Mouse (Mus musculus) thymus, postnatal 14 days (tissue): Measurements from ENCODE around the gene Polr3a.
A peak's percentile ranks its signal among the peaks of the same experiment; 100 is the strongest.
"Not testable (repeated sequence)": the region's sequence is repeated elsewhere in the genome, so short reads cannot be mapped to it uniquely, and the experiment has no call there.

Experiments used
- DNase-seq: peaks from one replicate; pipeline ENCODE4 v3.0.0; 2021

The Polr3a gene

DNA sequence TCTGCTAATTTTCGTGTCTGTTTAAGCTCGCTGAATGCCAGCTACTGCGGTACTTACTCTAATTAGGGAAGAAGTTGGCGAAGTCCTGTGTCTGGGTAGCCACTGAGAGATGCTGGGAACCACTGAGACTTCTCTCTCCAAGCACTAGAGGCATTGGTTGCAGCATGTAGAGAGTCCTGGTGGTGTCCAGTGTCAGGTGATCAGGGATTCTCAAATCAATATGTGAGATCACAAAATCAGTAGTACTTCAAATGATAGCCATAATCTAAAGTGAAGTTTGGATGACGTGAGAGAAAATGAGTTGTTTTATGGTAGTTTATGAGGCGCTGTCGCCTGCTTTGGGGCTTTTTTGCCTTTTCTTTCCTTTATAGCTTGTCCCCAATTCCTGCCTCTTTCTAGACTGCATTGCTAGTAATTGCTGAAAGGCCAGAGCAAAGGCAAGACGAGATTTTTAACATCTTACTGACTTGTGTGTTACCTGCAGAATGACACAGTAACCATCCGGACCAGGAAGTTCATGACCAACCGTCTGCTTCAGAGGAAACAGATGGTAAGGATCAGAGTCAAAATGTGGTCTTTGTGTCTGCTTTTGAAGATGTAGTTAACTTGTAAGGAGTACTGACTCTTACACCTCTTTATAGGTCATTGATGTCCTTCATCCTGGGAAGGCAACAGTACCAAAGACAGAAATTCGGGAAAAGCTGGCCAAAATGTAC lies 4.6 kb upstream of the Polr3a start:
- DNase-seq = no peak

DNA sequence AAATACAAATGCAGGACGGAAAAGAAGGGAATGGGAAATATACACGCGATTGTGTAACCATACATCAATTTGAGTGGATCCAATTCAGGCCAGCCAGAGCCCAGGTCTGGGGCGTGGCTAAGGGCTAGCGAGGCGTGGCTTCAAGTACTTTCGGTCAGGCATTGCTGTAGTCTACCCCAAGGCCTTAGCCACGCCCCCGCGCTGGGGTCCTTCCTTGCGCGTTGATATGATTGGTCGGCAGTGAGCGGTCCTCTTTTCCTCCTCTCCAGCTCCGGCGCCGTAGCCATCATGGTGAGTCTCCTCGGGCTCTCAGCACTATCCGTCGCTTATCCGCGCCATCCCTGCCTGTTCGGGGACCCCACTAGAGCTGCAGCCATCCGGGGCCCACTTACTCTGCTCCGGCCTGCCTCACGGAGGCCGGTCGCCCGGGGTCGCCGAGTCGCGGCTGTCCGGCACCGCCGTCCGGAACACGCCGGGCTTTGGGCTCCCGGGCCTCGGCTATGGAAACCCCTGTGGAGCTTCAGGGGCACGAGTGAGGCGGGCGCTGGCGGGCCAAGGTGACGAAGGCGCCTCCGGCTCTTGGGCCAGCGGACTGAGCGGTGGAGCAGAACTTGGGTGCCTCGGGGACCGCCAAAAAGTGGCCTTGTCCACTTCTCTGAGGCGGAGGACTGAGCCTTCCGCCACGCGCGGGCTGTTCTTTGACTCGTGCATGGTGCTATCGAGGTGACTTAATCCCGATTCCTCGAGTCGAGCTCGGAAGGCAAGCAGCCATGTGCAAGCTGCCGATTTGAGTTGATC lies 3.8 kb upstream of the Polr3a start:
- peak; percentile 97 for DNase-seq

DNA sequence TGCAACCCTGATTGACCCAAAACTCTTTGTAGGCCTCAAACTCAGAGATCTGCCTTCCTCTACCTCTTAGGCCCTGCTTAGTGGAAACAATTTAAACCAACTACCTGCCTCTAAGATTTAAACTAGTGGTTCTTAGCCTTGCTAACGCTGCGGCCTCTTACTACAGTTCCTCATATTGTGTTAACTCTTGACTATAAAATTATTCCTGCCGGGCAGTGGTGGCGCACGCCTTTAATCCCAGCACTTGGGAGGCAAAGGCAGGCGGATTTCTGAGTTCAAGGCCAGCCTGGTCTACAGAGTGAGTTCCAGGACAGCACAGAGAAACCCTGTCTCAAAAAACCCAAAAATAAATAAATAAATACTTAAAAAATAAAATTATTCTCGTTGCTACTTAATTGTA lies 2.9 kb upstream of the Polr3a start:
- DNase-seq = not testable (repeated sequence)

DNA sequence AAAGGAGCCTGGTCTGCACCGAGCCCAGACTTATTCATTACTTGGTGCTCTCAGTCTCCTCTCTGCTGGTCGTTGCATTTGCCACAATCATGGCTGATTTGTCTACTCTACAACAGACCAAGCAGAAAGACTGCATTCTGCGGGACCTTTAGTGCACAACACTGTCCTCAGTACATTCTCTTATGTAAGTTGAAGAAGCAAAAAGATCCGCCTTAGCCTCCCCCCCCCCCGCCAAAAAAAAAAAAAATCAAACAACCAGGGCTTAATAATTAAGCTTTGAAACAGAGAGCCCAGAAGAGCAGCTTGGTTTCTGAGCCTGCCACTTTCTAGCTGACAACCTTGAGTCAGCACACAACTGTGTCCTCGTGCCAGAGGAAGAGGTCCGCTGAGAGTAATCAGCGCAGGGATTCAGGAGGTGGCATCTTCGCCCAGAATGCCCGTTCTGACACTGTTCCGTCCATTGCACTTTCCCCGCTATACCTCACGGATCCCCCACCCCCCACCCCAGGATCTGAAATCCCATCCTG lies 554 bp downstream of the Polr3a start:
- peak; percentile 14 for DNase-seq

DNA sequence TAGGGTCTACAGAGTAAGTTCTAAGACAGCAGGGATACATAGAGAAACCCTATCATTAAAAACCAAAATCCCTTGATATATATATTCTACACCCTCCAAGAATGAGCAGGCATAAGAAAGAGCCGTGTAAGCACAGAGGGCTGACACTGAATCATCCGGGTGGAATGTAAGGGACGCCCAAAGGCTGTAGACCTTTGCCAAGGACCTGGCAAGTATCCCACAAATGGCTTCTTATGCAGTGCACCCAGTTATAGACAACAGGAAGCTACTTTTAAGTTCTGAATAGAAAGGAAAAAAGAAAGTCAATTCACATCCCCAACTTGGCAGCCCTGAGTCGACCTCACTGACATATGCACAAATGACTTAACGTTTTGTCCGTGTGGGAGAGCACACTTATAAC lies 18.1 kb downstream of the Polr3a start:
- DNase-seq = no peak

DNA sequence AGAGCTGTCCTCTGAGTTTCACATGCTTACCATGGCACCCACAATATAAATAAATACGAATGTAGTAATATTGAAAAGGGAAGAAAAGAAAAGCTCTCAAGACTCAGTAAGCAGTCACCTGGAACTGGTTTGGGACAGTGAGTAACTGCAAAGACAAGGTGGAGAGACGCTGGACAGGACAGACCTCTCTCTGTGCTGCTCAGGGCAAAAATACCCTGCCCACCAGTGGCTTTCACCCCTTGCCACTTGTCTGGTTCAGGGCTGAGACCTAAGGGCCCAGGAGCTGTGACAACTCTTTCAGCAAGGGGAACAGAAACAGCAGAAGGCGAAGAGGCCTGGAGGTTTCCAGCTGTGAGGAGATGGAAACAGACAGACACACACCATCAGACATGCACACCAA lies 28.7 kb downstream of the Polr3a start:
- no peak for DNase-seq

DNA sequence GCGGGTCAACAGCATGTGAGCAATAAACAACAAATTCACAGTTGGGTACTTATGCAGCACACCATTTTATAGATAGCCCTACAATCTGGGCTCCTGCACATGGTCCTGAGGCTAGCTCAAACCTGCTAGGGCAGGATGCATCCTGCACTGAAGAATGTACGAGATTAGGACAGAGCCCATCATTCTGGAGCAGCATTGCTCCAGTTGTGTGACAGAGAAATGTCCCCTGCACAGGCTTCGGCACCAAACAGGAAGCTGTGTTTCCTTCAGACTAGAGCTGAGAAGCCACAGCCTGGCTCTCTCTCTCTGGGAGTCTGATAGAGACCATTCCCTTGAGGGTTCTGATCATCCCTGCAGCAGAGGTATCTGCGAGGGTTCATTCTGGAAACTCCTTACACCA lies 43.3 kb downstream of the Polr3a start:
- not testable (repeated sequence) for DNase-seq
